Mouse (Mus musculus) mouse trophoblast stem cell (cell line): ENCODE measurements around the gene Olfr198.
"Not testable (repeated sequence)": the region's sequence is repeated elsewhere in the genome, so short reads cannot be mapped to it uniquely, and the experiment has no call there.

Experiments
- in situ Hi-C, 2 experiments: fragments of 300-500 bp; cut with MseI, MboI; formaldehyde crosslinking; loops; 2 replicates in 1 of 2; 3 replicates in 1 of 2; pipeline ENCODE4 v1.15.1; 2025

Olfr198 gene

DNA sequence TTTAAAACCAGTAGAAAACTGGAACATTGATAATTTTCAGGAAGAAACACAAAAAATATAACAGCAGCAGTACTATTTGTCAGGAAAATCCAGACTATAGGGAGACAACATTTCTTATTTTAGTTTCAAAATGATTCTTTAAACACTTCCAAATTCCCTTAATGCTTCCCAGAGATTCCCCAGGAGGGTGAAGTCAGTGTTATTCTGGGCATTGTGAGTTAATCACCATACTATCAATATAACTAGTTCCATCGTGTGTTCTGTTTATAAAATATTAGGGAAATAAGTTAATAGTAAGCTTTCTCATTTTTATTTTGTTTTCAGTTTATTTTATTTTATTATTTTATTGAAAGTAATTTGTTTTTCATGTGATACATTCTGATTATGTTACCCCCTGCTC is at the start of gene Olfr198:
Olfr198 (minus strand) TSS at position 101 of the 400 bp plus-strand sequence.
- in situ Hi-C loops, result not testable (repeated sequence)

DNA sequence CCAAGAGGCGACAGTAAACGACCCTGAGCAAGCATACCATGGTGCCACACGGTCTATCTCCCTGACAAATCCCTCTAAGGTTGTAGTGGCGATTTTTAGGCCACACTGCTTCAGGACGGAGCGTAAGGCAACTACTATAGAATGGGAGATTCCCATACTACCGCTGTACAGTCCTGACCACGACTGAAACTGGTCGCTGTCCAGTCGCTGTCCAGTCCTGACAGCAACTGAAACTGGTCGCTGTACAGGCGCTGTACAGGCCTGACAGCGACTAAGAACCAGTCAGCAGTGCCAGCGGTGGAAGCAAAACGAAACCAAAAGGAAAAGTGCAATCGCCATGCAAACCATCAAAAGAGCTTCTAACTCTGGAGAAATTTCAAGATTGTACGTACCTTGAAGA is 46.4 kb upstream of the Olfr198 start:
- in situ Hi-C loops, result no loop called here

DNA sequence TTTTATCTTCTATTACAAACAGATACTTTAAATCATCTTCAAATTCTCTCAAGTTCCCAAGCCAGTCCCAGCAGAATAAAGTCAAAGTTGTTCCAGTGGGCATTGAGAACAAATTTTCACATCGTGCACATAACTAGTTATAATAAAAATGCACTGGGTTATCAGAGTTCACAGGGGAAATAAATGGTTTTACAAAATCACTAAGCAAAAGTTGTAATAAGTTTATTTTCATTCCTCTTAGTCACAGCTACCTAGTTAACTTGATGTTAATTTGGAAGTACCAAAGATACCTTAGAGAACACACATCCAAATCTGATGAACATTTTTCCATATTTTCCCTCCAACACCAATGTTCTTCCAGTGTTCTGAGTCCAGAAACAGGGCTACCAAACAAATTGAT is 16.3 kb upstream of the Olfr198 start, which contains the start of gene Olfr199:
Olfr199 (minus strand) TSS at position 101 of the 400 bp plus-strand sequence.
- in situ Hi-C loops, result not testable (repeated sequence)

DNA sequence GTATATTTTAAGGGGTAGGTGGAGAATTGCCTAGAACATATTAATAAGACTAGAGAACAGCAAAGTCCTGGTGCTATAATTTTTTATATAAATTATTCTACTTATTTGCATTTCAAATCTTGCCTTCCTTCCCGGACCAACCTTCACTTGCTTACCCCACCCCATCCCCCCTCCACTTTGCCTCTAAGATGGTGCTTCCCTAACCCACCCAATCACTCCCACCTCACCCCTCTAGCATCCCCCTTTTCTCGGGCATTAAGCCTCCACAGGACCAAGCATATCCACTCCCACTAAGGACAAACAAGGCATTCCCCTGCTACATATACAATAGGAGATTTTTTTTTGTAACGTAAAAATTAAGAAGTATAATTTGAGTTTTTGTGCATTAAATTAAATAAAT is 14.5 kb upstream of the Olfr198 start:
- in situ Hi-C loops, result not testable (repeated sequence)

DNA sequence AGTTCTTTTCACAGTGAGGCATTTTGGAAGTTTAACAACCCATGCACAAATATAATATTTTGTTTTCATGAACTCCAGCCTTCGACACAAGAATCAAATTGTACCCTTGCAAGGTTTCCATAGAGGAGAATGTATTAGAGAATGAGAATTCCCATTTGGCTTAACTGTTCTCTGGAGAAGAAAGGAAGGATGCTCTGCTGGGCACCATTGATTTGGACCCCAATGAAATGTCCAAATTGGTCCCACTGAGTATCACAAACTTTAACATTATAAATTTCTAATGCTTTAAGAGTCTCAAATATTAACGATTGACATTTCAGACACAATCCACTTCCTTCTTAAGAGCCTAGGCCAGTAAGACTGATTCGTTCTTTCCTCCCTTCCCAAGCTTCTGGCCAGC is 33.0 kb downstream of the Olfr198 start, which contains the start of gene Olfr196:
Olfr196 (minus strand) TSS at position 101 of the 400 bp plus-strand sequence.
- in situ Hi-C loops, result no loop called here

DNA sequence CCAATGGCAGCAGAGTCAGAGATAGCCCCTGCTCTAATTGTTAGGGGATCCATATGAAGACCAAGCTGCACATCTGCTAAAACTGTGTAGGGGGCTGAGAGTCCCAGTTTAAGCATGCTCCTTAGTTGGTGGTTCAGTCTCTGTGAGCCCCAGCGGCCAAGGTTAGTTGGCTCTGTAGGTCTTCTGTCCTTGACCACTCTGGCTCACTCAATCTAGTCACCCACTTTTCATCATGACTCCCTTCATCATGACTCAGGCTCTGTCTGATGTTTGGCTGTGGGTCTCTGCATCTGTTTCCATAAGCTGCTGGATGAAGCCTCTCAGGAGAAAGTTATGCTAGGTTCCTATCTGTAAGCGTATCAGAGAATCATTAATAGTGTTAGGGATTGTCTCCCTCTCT is 51.3 kb downstream of the Olfr198 start:
- in situ Hi-C loops, result no loop called here
